In genomic region chr1:193172991-193173809, GRCm38 (mm10) we compare ENCODE assay signal across 8 mouse cellular contexts. TPM values are rescaled to one million over a fixed set of nuclear protein-coding genes. Genes with fewer than 3 reads are reported as not detected.
A peak's percentile ranks its signal among the peaks of the same experiment; 100 is the strongest.
DNase-seq lines count a peak whose midpoint lies in the region; ATAC-seq and TF ChIP-seq lines count a peak whose summit lies in the region.

No protein-coding gene starts in this region.

- H3K27me3 ChIP-seq in hindbrain, postnatal 0 days (ENCODE audit: insufficient read depth, low read length), result no peaks in the 10 kb centered on the region

- peak; percentile 85 for ATAC-seq in common myeloid progenitor, adult 5-6 weeks (replicated peaks; ENCODE audit: low read depth, poor library complexity, severe bottlenecking)
- ATAC-seq in hindbrain, postnatal 0 days, result peak; percentile 99
- ATAC-seq in megakaryocyte, adult 5-6 weeks (ENCODE audit: poor library complexity, severe bottlenecking), result peak; percentile 92

- no peaks in the 10 kb centered on the region for H3K9me3 ChIP-seq in hindbrain, postnatal 0 days (ENCODE audit: low read length)

- peak overlapping the region; percentile 95 for H3K27ac ChIP-seq in gastrocnemius, adult 2 months
- peak overlapping the region; percentile 88 for H3K27ac ChIP-seq in hindbrain, postnatal 0 days
- peak overlapping the region; percentile 92 for H3K27ac ChIP-seq in left cerebral cortex, adult 2 months

- peak; percentile 99 for DNase-seq in ZHBTc4 (ENCODE audit: low read depth, low spot score)
- DNase-seq in gastrocnemius, adult 2 months, result peak; percentile 97
- peak; percentile 100 for DNase-seq in hindbrain, postnatal 0 days (ENCODE audit: low spot score)
- peak; percentile 92 to 94 for DNase-seq in left cerebral cortex, adult 2 months (ENCODE audit: extremely low spot score in 1 of 2, low spot score in 2 of 2)
- peak; percentile 95 to 96 for DNase-seq in right cerebral cortex, adult 2 months (ENCODE audit: low spot score in 2 of 2)
- DNase-seq in urinary bladder, postnatal 14 days (ENCODE audit: low spot score), result peak; percentile 96

- H3K36me3 ChIP-seq in hindbrain, postnatal 0 days (ENCODE audit: insufficient read depth, low read length), result no peaks in the 10 kb centered on the region

- peak overlapping the region; percentile 86 for H3K9ac ChIP-seq in hindbrain, postnatal 0 days (replicated peaks; ENCODE audit: low read length)

- H3K4me2 ChIP-seq in hindbrain, postnatal 0 days (ENCODE audit: low read depth, low read length), result peak overlapping the region; percentile 67

- H3K4me1 ChIP-seq in hindbrain, postnatal 0 days (ENCODE audit: insufficient read depth, low read length), result peaks cover 19% of the 10 kb centered on the region

- TF ChIP-seq CTCF in gastrocnemius, adult 2 months (IDR thresholded peaks at IDR 0.05), result no peak
- peak; percentile 44 for TF ChIP-seq CTCF in hindbrain, postnatal 0 days (IDR thresholded peaks at IDR 0.05; ENCODE audit: low read depth)
- no peak; the same call in 1 of the 2 replicates for TF ChIP-seq CTCF in left cerebral cortex, adult 2 months (IDR thresholded peaks at IDR 0.05)

- intact Hi-C loops in gastrocnemius, adult 2 months (cut with DNase I), result loop anchor here (2.0 kb wide), 1 partner anchor 42 kb away; the partner anchor contains the start of gene Diexf
- intact Hi-C loops in left cerebral cortex, adult 2 months (cut with DNase I), result loop anchor here (1.0 kb wide), 1 partner anchor 43 kb away; the partner anchor contains the start of gene Diexf

- WGBS in hindbrain, postnatal 0 days, result under 1% methylated on average over 48 of the region's 48 CpGs

- H3K4me3 ChIP-seq in gastrocnemius, adult 2 months, result peak overlapping the region; percentile 83
- peak overlapping the region; percentile 69 for H3K4me3 ChIP-seq in hindbrain, postnatal 0 days (ENCODE audit: low read length)
- H3K4me3 ChIP-seq in left cerebral cortex, adult 2 months, result peak overlapping the region; percentile 90

RNA-seq across cellular contexts. Expression of gene A130010J15Rik, which starts 5.4 kb away (rescaled TPM):
- total RNA-seq in common myeloid progenitor, adult 5-6 weeks (2017), result 12.7 and 13.0 TPM in 2 replicates
- 1 to 10 TPM; 3.3 to 3.7 TPM for total RNA-seq in gastrocnemius, adult 2 months (2021)
- total RNA-seq in hindbrain, postnatal 0 days (2014; rRNA removed), result 11.2 and 14.8 TPM in 2 replicates
- polyA plus RNA-seq in hindbrain, postnatal 0 days (2015; fragmentation: Nextera tagmentation; extraction: Ambion mirVana), result 8.7 and 8.9 TPM in 2 replicates
- 1 to 10 TPM; 3.4 to 3.5 TPM for total RNA-seq in left cerebral cortex, adult 2 months (2021)
- 4.4 and 4.6 TPM in 2 replicates for total RNA-seq in megakaryocyte, adult 5-6 weeks (2015)
- 4.6 and 5.2 TPM in 2 replicates for total RNA-seq in megakaryocyte, adult 5-6 weeks (2017)

RNA-seq across cellular contexts. Expression of gene Irf6, which starts 20.3 kb away (rescaled TPM):
- 1.0 and 1.6 TPM in 2 replicates for total RNA-seq in common myeloid progenitor, adult 5-6 weeks (2017)
- total RNA-seq in gastrocnemius, adult 2 months (2021), result under 1 TPM; 0.33 to 0.39 TPM
- 0.47 and 0.78 TPM in 2 replicates for total RNA-seq in hindbrain, postnatal 0 days (2014; rRNA removed)
- polyA plus RNA-seq in hindbrain, postnatal 0 days (2015; fragmentation: Nextera tagmentation; extraction: Ambion mirVana), result 0.44 and 0.66 TPM in 2 replicates
- total RNA-seq in left cerebral cortex, adult 2 months (2021), result 1 to 10 TPM in 1 of 2 experiments, under 1 TPM in 1; 0.68 to 1.1 TPM
- 0.21 TPM in 1 of 2 replicates, not detected in the other for total RNA-seq in megakaryocyte, adult 5-6 weeks (2015)
- total RNA-seq in megakaryocyte, adult 5-6 weeks (2017), result 0.24 and 0.26 TPM in 2 replicates

RNA-seq across cellular contexts. Expression of gene Traf3ip3, which starts 28.3 kb away (rescaled TPM):
- total RNA-seq in common myeloid progenitor, adult 5-6 weeks (2017), result 36.7 and 65.1 TPM in 2 replicates
- total RNA-seq in gastrocnemius, adult 2 months (2021), result 1 to 10 TPM in 1 of 2 experiments, under 1 TPM in 1; 0.48 to 1.2 TPM
- 0.78 and 1.5 TPM in 2 replicates for total RNA-seq in hindbrain, postnatal 0 days (2014; rRNA removed)
- 1.9 TPM in 2 replicates for polyA plus RNA-seq in hindbrain, postnatal 0 days (2015; fragmentation: Nextera tagmentation; extraction: Ambion mirVana)
- 1 to 10 TPM; 1.2 to 1.8 TPM for total RNA-seq in left cerebral cortex, adult 2 months (2021)
- total RNA-seq in megakaryocyte, adult 5-6 weeks (2015), result 86.6 and 94.4 TPM in 2 replicates
- total RNA-seq in megakaryocyte, adult 5-6 weeks (2017), result 141 and 142 TPM in 2 replicates

RNA-seq across cellular contexts. Expression of gene Lamb3, which starts 34.3 kb away (rescaled TPM):
- total RNA-seq in common myeloid progenitor, adult 5-6 weeks (2017), result 0.39 and 2.1 TPM in 2 replicates
- total RNA-seq in gastrocnemius, adult 2 months (2021), result 1 to 10 TPM; 3.7 to 5.4 TPM
- total RNA-seq in hindbrain, postnatal 0 days (2014; rRNA removed), result 1.0 and 1.3 TPM in 2 replicates
- polyA plus RNA-seq in hindbrain, postnatal 0 days (2015; fragmentation: Nextera tagmentation; extraction: Ambion mirVana), result 0.36 and 0.52 TPM in 2 replicates
- 1 to 10 TPM in 1 of 2 experiments, under 1 TPM in 1; 0.97 to 1.1 TPM for total RNA-seq in left cerebral cortex, adult 2 months (2021)
- 2.2 and 3.4 TPM in 2 replicates for total RNA-seq in megakaryocyte, adult 5-6 weeks (2015)
- total RNA-seq in megakaryocyte, adult 5-6 weeks (2017), result 2.5 and 6.5 TPM in 2 replicates

RNA-seq across cellular contexts. Expression of gene Diexf, which starts 43.1 kb away (rescaled TPM):
- 11.9 and 22.1 TPM in 2 replicates for total RNA-seq in common myeloid progenitor, adult 5-6 weeks (2017)
- total RNA-seq in gastrocnemius, adult 2 months (2021), result 10 to 100 TPM; 10.2 to 13.6 TPM
- total RNA-seq in hindbrain, postnatal 0 days (2014; rRNA removed), result 8.6 and 9.8 TPM in 2 replicates
- 3.5 and 4.9 TPM in 2 replicates for polyA plus RNA-seq in hindbrain, postnatal 0 days (2015; fragmentation: Nextera tagmentation; extraction: Ambion mirVana)
- total RNA-seq in left cerebral cortex, adult 2 months (2021), result 10 to 100 TPM; 20.9 to 25.5 TPM
- 4.4 and 5.8 TPM in 2 replicates for total RNA-seq in megakaryocyte, adult 5-6 weeks (2015)
- 8.4 and 10.4 TPM in 2 replicates for total RNA-seq in megakaryocyte, adult 5-6 weeks (2017)

Comparison
In these comparisons a context has a peak if more than half of its experiments do, and no peak if none do; other contexts are left out.
1. Peak in every context shown above with its lines: DNase-seq, ATAC-seq, H3K4me3 ChIP-seq and H3K27ac ChIP-seq.
2. RNA of gene Traf3ip3, which starts 28.3 kb away (total RNA-seq): 86.6 to 142 TPM in megakaryocyte, adult 5-6 weeks and 36.7 to 65.1 TPM in common myeloid progenitor, adult 5-6 weeks; 1.2 to 1.8 TPM in left cerebral cortex, adult 2 months, 0.48 to 1.2 TPM in gastrocnemius, adult 2 months and 0.78 to 1.5 TPM in hindbrain, postnatal 0 days; every median in the first group is over 10 times any median in the second.